Mouse (Mus musculus) intestine, postnatal 0 days (tissue): Measurements from ENCODE around the gene Baiap2l2. TPM values are rescaled to one million over a fixed set of nuclear protein-coding genes. Genes with fewer than 3 reads are reported as not detected.

Experiments used
- ATAC-seq: fragments of 200-750 bp; cut with Nextera tagmentation; 2 replicates; pipeline ENCODE4 v1.8.0; 2017; ENCODE audit warnings: mild to moderate bottlenecking, moderate TSS enrichment, moderate library complexity
- H3K27ac ChIP-seq: fragments of 300-500 bp; sonication (generic); 2 replicates; pipeline ENCODE4 v1.5.1; 2014; ENCODE audit warnings: mild to moderate bottlenecking, low read depth, low read length, moderate library complexity
- H3K27me3 ChIP-seq: fragments of 300-500 bp; sonication (generic); replicated peaks from 2 replicates; pipeline ENCODE4 v1.6.1; 2014; ENCODE audit warnings: low read length, mixed read lengths; ENCODE audit not compliant: control insufficient read depth, insufficient read depth
- H3K36me3 ChIP-seq: fragments of 300-500 bp; sonication (generic); 2 replicates; pipeline ENCODE4 v1.6.1; 2014; ENCODE audit warnings: mild to moderate bottlenecking, moderate library complexity; ENCODE audit not compliant: control insufficient read depth, insufficient read depth
- H3K4me1 ChIP-seq: fragments of 300-500 bp; sonication (generic); replicated peaks from 2 replicates; pipeline ENCODE4 v1.6.1; 2014; ENCODE audit warnings: antibody characterized with exemption, low read length, mixed read lengths; ENCODE audit not compliant: control insufficient read depth, insufficient read depth
- H3K4me2 ChIP-seq: fragments of 300-500 bp; sonication (generic); replicated peaks from 2 replicates; pipeline ENCODE4 v1.6.1; 2014; ENCODE audit warnings: low read depth, mild to moderate bottlenecking, moderate library complexity
- H3K4me3 ChIP-seq: fragments of 300-500 bp; sonication (generic); 2 replicates; pipeline ENCODE4 v1.5.1; 2014; ENCODE audit warnings: low read depth, low read length
- H3K9ac ChIP-seq: fragments of 300-500 bp; sonication (generic); 2 replicates; pipeline ENCODE4 v1.6.1; 2014; ENCODE audit warnings: mild to moderate bottlenecking, low read depth, low read length
- H3K9me3 ChIP-seq: fragments of 300-500 bp; sonication (generic); 2 replicates; pipeline ENCODE4 v1.6.1; 2016; ENCODE audit warnings: mixed run types; ENCODE audit not compliant: control insufficient read depth
- CTCF ChIP-seq: sonication (generic); IDR thresholded peaks from 2 replicates; pipeline ENCODE4 v1.5.1; 2016; ENCODE audit warnings: low read depth, mild to moderate bottlenecking, control low read depth, antibody characterized with exemption, moderate library complexity
- WGBS: fragments of 180-500 bp; shearing (Covaris S2); extraction: QIAGEN DNeasy Blood & Tissue Kit; methylation state at CpG from one replicate; pipeline ENCODE4 v1.1.7; 2014; 5-methylcytosine and 5-hydroxymethylcytosine counted together
- polyA plus RNA-seq: library from polyadenylated mRNA; unstranded; fragments of >200 nt; fragmentation: Nextera tagmentation; extraction: Ambion mirVana; gene quantifications from 2 replicates; pipeline ENCODE4 v1.2.1, GENCODE M21; 2015

Gene Baiap2l2
- polyA plus RNA-seq, 1 experiment from 2014 or later, result 19.3 TPM

DNA sequence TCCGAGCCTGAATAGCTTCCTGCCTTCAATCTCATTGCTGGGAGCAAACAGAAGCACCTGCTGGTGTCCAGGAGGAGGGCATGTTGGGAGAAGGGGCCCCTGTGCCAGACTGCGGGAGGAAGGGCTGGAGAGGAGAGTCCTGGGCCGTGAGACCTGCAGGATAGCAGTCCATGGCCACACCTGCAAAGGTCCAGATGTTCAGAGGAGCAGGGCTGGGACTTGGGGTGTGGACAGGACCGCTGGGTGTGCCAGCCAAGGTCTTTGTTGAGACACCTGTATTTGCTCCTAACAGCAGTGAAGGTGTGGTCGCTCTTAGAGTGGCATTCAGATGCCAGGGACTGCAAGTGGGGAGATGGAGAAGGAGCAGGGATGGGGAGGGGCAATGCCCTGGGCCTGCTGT lies 2.9 kb downstream of the Baiap2l2 start:
- no peaks in the 10 kb centered on the region for H3K27me3 ChIP-seq
- no peak overlapping the region for H3K4me3 ChIP-seq
- 32% methylated on average over 5 of the region's 5 CpGs for WGBS
- H3K9ac ChIP-seq, result no peak overlapping the region
- peaks cover 17% of the 10 kb centered on the region; the same call in 1 of the 2 replicates for H3K4me1 ChIP-seq
- peak; percentile 83 for ATAC-seq
- no peaks in the 10 kb centered on the region for H3K9me3 ChIP-seq
- H3K27ac ChIP-seq, result peak overlapping the region; percentile 86
- peaks cover 12% of the 10 kb centered on the region; the same call in 1 of the 2 replicates for H3K36me3 ChIP-seq
- H3K4me2 ChIP-seq, result peak overlapping the region; percentile 62; the same call in 1 of the 2 replicates
- TF ChIP-seq CTCF, result peak; percentile 24; the same call in 1 of the 2 replicates

DNA sequence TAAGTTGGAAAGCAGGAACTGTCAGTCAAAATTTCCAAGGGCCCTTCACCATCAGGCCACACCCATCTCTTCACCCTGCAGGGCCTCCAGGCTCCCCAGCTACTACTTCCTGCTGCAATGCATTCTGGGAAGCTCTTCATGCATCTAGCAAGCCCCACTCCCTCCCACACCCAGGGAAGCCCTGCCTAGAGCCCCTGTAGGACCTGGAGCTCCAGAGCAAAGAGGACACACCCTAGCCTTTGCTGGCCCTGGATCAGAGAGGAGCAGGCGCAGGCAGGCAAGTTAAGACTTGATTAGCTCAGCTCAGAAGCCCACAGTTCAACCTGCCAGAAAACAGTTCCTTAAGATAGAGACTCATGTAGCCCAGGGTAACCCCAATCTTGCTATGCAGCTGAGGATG lies 3.9 kb downstream of the Baiap2l2 start:
- Histone ChIP-seq H3K36me3 (peaks cover 7% of the 10 kb centered on the region; the same call in 1 of the 2 replicates), H3K4me2 (no peak overlapping the region), H3K27ac (peak overlapping the region; percentile 86; the same call in 1 of the 2 replicates), H3K9ac (no peak overlapping the region), H3K4me3 (no peak overlapping the region), H3K27me3 (no peaks in the 10 kb centered on the region), H3K4me1 (peaks cover 9% of the 10 kb centered on the region; the same call in 1 of the 2 replicates), H3K9me3 (no peaks in the 10 kb centered on the region)
- WGBS, result 25% methylated on average over 1 of the region's 1 CpGs
- no peak for TF ChIP-seq CTCF
- ATAC-seq, result peak; percentile 40

DNA sequence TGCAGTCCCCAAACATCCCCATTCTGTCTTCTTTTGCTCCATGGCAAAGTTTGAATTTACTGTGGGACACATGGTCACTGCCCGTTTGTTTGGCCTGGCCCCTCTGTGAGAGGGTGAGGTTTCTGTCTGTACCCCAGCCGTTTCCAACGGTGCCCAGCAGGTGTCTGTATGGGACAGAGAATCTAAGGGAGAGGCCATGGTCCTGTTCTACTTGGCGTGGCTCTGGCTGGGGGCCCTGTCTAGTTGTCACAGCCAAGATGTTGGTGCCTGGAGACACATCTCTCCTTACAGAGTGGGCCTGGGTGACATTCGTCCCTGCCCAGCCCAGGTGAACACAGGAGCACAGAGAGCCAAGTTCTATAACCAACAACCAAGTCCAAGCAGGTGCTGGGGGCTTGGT lies 4.5 kb downstream of the Baiap2l2 start:
- Histone ChIP-seq H3K9ac (no peak overlapping the region), H3K4me2 (no peak overlapping the region), H3K4me1 (peaks cover 9% of the 10 kb centered on the region; the same call in 1 of the 2 replicates), H3K36me3 (peaks cover 4% of the 10 kb centered on the region; the same call in 1 of the 2 replicates), H3K4me3 (no peak overlapping the region), H3K9me3 (no peaks in the 10 kb centered on the region), H3K27me3 (no peaks in the 10 kb centered on the region), H3K27ac (peak overlapping the region; percentile 86; the same call in 1 of the 2 replicates)
- ATAC-seq, result no peak
- peak; percentile 59 for TF ChIP-seq CTCF
- WGBS, result 47% methylated on average over 5 of the region's 5 CpGs

DNA sequence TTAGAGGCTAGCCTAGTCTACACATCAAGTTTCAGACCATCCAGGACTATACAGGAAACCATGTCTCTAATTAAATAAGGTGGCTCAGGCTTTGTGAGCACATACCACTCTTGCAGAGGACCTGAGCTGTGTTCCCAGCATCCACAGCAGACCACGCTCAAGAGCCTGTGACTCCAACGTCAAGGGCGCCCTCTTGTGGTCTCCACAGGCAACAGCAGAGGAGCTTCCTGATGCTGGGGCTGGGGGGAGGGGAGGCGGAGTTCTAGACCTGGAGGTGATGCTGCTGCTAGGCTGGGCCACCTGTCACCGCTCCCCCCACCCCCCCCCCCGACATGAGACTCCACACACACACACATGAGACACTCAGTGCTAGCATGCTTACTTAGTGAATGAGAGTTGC lies 5.1 kb downstream of the Baiap2l2 start:
- H3K4me3 ChIP-seq, result no peak overlapping the region
- H3K4me1 ChIP-seq, result 0 out of 2 replicates have a peak, but pooled peaks cover 6% of the 10 kb centered on the region
- TF ChIP-seq CTCF, result peak; percentile 74
- no peak for ATAC-seq
- no peak overlapping the region for H3K27ac ChIP-seq
- no peak overlapping the region for H3K4me2 ChIP-seq
- 29% methylated on average over 6 of the region's 6 CpGs for WGBS
- no peak overlapping the region for H3K9ac ChIP-seq
- peaks cover 4% of the 10 kb centered on the region; the same call in 1 of the 2 replicates for H3K36me3 ChIP-seq
- H3K9me3 ChIP-seq, result no peaks in the 10 kb centered on the region
- no peaks in the 10 kb centered on the region for H3K27me3 ChIP-seq

DNA sequence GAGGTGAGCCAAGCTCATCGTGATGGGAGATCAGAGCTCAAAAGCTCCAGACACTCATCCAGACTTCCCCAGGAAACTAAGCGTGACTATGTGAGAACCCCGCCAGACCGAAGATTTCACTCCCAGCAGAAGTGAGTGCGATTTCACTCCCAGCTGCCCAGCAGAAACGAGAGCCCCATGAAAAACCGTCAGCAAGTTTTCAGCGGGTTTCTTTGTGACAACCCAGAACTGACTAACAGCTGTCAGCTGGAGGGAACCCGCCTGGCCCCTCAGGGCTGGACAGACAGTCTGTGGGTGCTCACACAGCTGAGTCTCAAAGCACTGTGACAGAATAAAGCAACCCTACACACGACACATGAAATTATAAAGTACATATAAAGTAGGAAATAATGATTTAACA lies 7.6 kb downstream of the Baiap2l2 start:
- no peaks in the 10 kb centered on the region for H3K9me3 ChIP-seq
- no peak overlapping the region for H3K27ac ChIP-seq
- ATAC-seq, result no peak

DNA sequence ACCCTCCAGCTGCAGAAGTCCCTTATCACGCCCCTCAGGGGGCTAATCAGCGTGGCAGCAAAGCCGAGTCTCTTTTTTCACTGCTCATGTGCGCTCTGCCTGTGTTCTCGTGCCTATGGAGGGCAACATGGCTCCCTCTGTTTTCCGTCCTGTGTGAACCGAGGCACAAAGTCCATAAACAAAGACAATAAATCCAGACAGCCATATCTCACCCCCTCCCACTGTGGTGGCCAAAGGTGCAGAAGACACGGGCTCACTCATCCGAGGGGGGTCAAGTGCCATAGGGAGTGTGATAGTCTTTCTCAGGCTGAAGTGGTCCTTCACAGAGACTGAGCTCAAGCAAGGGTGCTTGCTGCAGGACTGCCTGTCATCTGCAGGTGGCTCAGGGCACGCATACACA lies 12.3 kb downstream of the Baiap2l2 start:
- Histone ChIP-seq H3K4me3 (no peak overlapping the region), H3K4me2 (no peak overlapping the region), H3K27ac (no peak overlapping the region), H3K9ac (no peak overlapping the region), H3K9me3 (no peaks in the 10 kb centered on the region), H3K36me3 (peaks cover 12% of the 10 kb centered on the region), H3K4me1 (0 out of 2 replicates have a peak, but pooled peaks cover 3% of the 10 kb centered on the region), H3K27me3 (no peaks in the 10 kb centered on the region)
- ATAC-seq, result peak; percentile 57
- 0 out of 2 replicates have a peak, but pooled peaks have one; percentile 5 for TF ChIP-seq CTCF
- WGBS, result 29% methylated on average over 10 of the region's 10 CpGs

More for the DNA sequence above, 7.6 kb downstream of the Baiap2l2 start:
- Histone ChIP-seq H3K4me2 (no peak overlapping the region), H3K36me3 (peaks cover 4% of the 10 kb centered on the region; the same call in 1 of the 2 replicates), H3K9ac (no peak overlapping the region), H3K27me3 (no peaks in the 10 kb centered on the region), H3K4me1 (0 out of 2 replicates have a peak, but pooled peaks cover 3% of the 10 kb centered on the region), H3K4me3 (no peak overlapping the region)
- 72% methylated on average over 10 of the region's 10 CpGs for WGBS
- no peak for TF ChIP-seq CTCF
